Mouse (Mus musculus) embryonic facial prominence, embryonic 13.5 days (tissue): ENCODE results near the gene Actr5. TPM values are rescaled to one million over a fixed set of nuclear protein-coding genes. Genes with fewer than 3 reads are reported as not detected.

Experiments used
- ATAC-seq: fragments of 200-750 bp; cut with Nextera tagmentation; 2 replicates; pipeline ENCODE4 v1.8.0; 2017; ENCODE audit warnings: low read depth; ENCODE audit not compliant: insufficient number of reproducible peaks, insufficient read depth, low FRiP score, low TSS enrichment
- H3K27ac ChIP-seq: fragments of 300-500 bp; sonication (generic); 2 replicates; pipeline ENCODE4 v1.5.1; 2015; ENCODE audit warnings: moderate library complexity, mild to moderate bottlenecking, inconsistent platforms
- H3K27me3 ChIP-seq: fragments of 300-500 bp; sonication (generic); 2 replicates; pipeline ENCODE4 v1.6.1; 2015; ENCODE audit warnings: mild to moderate bottlenecking, inconsistent platforms
- H3K36me3 ChIP-seq: fragments of 300-500 bp; sonication (generic); 2 replicates; pipeline ENCODE4 v1.6.1; 2015; ENCODE audit warnings: mild to moderate bottlenecking, inconsistent platforms
- H3K4me1 ChIP-seq: fragments of 300-500 bp; sonication (generic); 2 replicates; pipeline ENCODE4 v1.6.1; 2015; ENCODE audit warnings: inconsistent platforms
- H3K4me2 ChIP-seq: fragments of 300-500 bp; sonication (generic); 2 replicates; pipeline ENCODE4 v1.6.1; 2015; ENCODE audit warnings: moderate library complexity, mild to moderate bottlenecking, inconsistent platforms
- H3K4me3 ChIP-seq: fragments of 300-500 bp; sonication (generic); 2 replicates; pipeline ENCODE4 v1.5.1; 2015; ENCODE audit warnings: mild to moderate bottlenecking, inconsistent platforms
- H3K9ac ChIP-seq: fragments of 300-500 bp; sonication (generic); 2 replicates; pipeline ENCODE4 v1.6.1; 2015; ENCODE audit warnings: mild to moderate bottlenecking, inconsistent platforms
- H3K9me3 ChIP-seq: fragments of 300-500 bp; sonication (generic); 2 replicates; pipeline ENCODE4 v1.6.1; 2016; ENCODE audit warnings: inconsistent platforms
- WGBS: fragments of 180-500 bp; shearing (Covaris S2); methylation state at CpG from one replicate; pipeline ENCODE4 v1.1.7; 2015; ENCODE audit warnings: mixed read lengths; 5-methylcytosine and 5-hydroxymethylcytosine counted together
- microRNA counts: library from miRNA; unstranded; fragments of <30 nt; microRNA quantifications from one replicate; lab custom pipeline; 2016
- microRNA-seq: library from miRNA; unstranded; fragments of <30 nt; microRNA quantifications from one replicate; pipeline ENCODE4, GENCODE M21; 2016
- polyA plus RNA-seq: library from polyadenylated mRNA; unstranded; fragments of >200 nt; fragmentation: Nextera tagmentation; extraction: Ambion mirVana; gene quantifications from 2 replicates; pipeline ENCODE4 v1.2.1, GENCODE M21; 2015

The Actr5 gene
- polyA plus RNA-seq, 1 experiment from 2014 or later: 13.1 TPM

DNA sequence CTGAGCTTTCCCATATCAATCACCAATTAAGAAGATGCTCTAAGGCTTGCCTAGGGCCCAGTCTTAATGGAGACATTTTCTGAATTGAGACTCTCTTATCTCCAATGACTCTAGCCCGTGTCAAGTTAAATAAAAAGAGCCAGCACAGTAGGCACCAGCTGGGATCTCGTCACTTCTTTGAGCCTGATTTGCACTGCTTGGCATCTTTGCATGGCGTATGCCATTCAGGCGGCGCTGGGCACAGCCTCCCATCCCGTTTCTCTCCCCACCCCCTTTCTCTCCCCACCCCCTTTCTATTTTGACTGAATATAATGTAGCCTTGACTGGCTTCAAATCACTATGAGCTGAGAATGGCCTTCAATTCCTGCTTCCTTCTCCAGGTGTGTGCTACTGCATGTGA lies 57.0 kb downstream of the Actr5 start:
- 83% methylated on average over 6 of the region's 6 CpGs for WGBS
- no peak for ATAC-seq
- no peaks in the 10 kb centered on the region for H3K36me3 ChIP-seq

DNA sequence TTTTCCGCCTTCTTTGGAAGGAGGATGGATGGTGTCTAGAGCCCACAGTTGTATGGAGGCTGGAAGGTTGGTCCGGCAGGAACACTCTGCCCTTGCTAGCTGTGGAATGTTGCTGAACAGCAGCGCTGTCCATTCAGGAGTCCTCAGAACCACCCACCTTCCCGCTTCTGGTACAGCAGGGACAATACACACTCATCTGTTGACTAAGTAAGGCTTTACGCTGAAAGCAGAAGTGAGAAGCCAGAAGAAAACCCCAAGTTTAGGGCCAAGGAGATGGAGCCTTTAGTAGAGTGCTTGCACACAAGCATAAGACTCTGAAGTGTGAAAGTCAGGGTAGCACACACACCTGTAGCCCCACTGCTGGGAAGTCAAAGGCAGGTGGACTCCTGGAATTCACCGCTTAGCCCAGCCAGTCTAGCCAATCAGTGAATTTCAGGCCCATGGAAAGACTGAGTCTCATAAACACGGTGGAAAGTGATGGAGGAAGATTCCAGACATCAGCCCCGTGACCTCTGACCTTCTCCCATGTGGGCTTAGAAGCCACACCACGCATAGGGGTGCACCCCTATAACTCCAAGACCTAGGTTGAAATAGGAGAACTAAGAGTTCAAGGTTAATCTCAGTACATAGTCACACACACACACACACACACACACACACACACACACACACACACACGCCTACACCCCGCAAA lies 57.8 kb downstream of the Actr5 start:
- H3K27ac ChIP-seq: no peak overlapping the region
- 55% methylated on average over 11 of the region's 11 CpGs for WGBS
- H3K4me3 ChIP-seq: no peak overlapping the region
- peaks cover 9% of the 10 kb centered on the region for H3K4me1 ChIP-seq
- no peaks in the 10 kb centered on the region for H3K9me3 ChIP-seq
- no peak overlapping the region for H3K4me2 ChIP-seq
- no peaks in the 10 kb centered on the region for H3K27me3 ChIP-seq
- no peak overlapping the region for H3K9ac ChIP-seq
- no peak for ATAC-seq
- H3K36me3 ChIP-seq: no peaks in the 10 kb centered on the region

More for the DNA sequence above, 57.0 kb downstream of the Actr5 start:
- Histone ChIP-seq H3K9me3 (no peaks in the 10 kb centered on the region), H3K4me2 (no peak overlapping the region), H3K9ac (no peak overlapping the region), H3K27me3 (no peaks in the 10 kb centered on the region), H3K4me3 (no peak overlapping the region), H3K4me1 (peaks cover 9% of the 10 kb centered on the region), H3K27ac (no peak overlapping the region)

DNA sequence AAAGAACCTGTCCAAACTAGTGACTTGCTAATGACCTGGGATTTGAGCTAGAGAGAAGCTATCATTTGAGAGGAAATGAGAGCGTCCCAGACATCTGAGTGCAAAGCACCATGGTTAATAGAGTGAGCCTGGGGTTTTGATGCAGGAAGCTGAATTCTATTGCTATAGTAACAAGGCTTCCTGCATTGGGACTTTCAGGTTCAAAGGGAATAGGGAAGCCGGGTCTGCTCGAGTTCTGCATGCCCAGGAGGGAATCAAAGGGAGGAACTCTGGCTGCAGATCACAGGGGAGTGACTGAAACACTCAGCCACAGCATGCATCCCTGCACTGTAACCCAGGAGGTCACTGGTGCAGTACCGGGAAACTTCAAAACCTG lies 58.3 kb downstream of the Actr5 start:
- Histone ChIP-seq H3K27me3 (no peaks in the 10 kb centered on the region), H3K4me2 (no peak overlapping the region), H3K4me3 (no peak overlapping the region), H3K4me1 (peaks cover 11% of the 10 kb centered on the region), H3K9ac (no peak overlapping the region), H3K36me3 (no peaks in the 10 kb centered on the region), H3K9me3 (no peaks in the 10 kb centered on the region), H3K27ac (no peak overlapping the region)
- 9% methylated on average over 4 of the region's 4 CpGs for WGBS
- no peak for ATAC-seq

DNA sequence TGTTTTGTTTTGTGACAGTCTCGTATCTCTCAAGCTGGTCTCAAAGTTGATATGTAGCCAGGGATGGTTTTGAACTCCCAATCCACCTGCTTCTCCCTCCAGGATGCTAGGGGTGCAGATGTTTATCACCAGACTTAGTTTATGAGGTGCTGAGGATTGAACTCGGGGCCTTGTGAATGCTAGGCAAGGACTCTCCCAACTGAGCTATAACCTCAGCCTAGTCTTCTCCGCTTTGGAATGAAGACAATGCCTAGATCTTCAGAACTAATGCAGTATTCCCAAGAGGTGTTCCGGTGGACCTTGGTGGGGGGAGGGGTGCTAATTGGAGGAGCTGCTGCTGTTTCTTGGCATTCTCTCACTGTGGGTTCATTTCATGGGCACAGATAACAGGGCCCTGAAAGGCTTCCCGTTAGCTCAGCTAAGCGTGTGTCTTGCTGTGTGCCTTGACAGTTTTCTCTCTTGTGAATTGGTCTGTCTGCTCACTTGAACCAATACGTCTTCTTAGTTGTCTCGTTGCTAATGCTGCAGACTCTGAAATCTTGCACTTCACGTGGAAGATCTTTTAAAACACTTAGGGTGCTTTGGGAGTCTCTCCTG lies 59.7 kb downstream of the Actr5 start:
- 71% methylated on average over 9 of the region's 9 CpGs for WGBS
- no peaks in the 10 kb centered on the region for H3K27me3 ChIP-seq
- no peak overlapping the region for H3K27ac ChIP-seq
- no peak overlapping the region for H3K4me3 ChIP-seq
- H3K9ac ChIP-seq: no peak overlapping the region
- no peak overlapping the region for H3K4me2 ChIP-seq
- no peaks in the 10 kb centered on the region for H3K9me3 ChIP-seq
- H3K4me1 ChIP-seq: peaks cover 11% of the 10 kb centered on the region
- no peaks in the 10 kb centered on the region for H3K36me3 ChIP-seq
- no peak for ATAC-seq

DNA sequence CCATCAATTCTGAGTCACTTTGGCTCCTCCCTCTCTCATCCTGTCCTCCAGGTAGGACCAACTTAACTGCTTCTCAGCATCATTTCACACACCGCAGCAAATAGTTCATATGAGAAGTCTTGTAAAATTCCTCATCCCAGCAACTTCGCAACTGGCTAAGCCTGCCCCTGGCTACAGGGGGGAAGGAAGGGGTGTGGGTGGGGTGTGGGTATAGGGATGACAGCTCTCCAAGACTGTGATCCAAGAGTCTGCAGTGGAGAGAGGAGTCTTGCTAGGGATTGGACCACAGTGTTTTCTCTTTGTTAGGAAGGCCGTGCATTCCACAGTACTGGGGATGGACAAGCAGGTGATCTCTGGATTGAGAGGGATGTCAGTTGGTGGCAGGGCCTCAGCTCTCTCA lies 60.2 kb downstream of the Actr5 start:
- Histone ChIP-seq H3K4me1 (peaks cover 17% of the 10 kb centered on the region), H3K4me3 (no peak overlapping the region), H3K27ac (no peak overlapping the region), H3K36me3 (no peaks in the 10 kb centered on the region), H3K9ac (no peak overlapping the region), H3K27me3 (no peaks in the 10 kb centered on the region), H3K9me3 (no peaks in the 10 kb centered on the region), H3K4me2 (no peak overlapping the region)
- ATAC-seq: no peak
- WGBS: 79% methylated on average over 3 of the region's 3 CpGs

DNA sequence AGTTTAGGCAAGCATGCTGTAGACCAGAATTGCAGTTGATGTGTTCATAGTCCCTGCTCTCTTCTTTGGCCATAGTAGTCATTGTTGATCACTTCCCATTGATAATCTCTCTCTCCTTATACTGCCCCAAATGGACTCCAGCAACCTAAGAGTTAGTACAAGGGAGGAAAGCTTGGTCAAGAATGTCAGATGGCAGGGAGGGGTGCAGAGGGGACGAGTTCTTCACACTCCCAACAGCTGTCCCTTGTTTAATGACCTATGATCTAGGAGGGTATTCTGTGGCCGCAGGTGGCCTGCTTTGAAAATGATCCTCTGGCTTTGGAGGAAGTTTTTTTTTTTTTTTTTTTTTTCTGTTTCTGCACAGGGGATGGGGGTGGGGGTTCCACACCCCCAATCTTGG lies 61.7 kb downstream of the Actr5 start:
- Histone ChIP-seq H3K36me3 (no peaks in the 10 kb centered on the region), H3K27me3 (no peaks in the 10 kb centered on the region), H3K9me3 (no peaks in the 10 kb centered on the region), H3K4me2 (no peak overlapping the region), H3K4me3 (no peak overlapping the region), H3K4me1 (peaks cover 20% of the 10 kb centered on the region), H3K27ac (no peak overlapping the region), H3K9ac (no peak overlapping the region)
- no peak for ATAC-seq
- 24% methylated on average over 2 of the region's 2 CpGs for WGBS

DNA sequence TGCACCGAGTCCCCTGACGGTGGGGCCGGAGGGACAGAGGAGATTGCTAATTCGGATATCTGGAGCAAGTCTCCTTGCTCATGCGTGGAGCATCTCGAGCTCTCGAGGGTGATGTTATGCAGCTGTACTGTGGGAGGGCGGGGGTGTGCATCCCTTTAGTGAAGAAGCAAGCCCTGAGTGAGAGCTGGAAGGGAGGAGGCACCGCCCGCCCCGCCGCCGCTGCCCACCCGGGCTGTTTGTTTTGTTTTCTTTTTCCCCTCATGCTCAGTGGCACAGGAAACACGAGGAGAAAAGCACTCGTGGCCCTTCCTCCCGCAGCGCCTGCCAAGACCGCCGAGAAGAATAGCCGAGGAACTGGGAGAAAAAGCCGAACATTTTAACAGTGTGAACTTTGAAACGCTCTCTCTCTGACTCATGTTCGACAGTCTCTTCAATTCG lies 63.1 kb downstream of the Actr5 start:
- no peaks in the 10 kb centered on the region for H3K9me3 ChIP-seq
- no peak overlapping the region for H3K9ac ChIP-seq
- H3K36me3 ChIP-seq: no peaks in the 10 kb centered on the region
- no peak overlapping the region for H3K27ac ChIP-seq
- H3K27me3 ChIP-seq: no peaks in the 10 kb centered on the region
- H3K4me1 ChIP-seq: peaks cover 17% of the 10 kb centered on the region
- ATAC-seq: no peak
- H3K4me2 ChIP-seq: no peak overlapping the region
- H3K4me3 ChIP-seq: no peak overlapping the region
- WGBS: 57% methylated on average over 25 of the region's 25 CpGs

MicroRNAs within 50 kb of the gene (microRNA counts, 519-probe panel; counts per million panel counts)
- 236 counts per million, percentile 44 among the panel's probes with 10 or more counts for microRNA mmu-miR-3474 (lab: Ali Mortazavi, UCI)

Small RNA genes within 50 kb of the gene (microRNA-seq; reads per million reads assigned to microRNA genes)
- 2.4 reads per million, percentile 7 among the genes with 10 or more reads in this experiment for gene Mir3474

Other genes with a start within 250 kb of the Actr5 start
- gene Snhg11, start 249.2 kb upstream of the Actr5 start, polyA plus RNA-seq: 9.8 and 13.1 TPM in 2 replicates
- 19.1 and 21.6 TPM in 2 replicates for gene Ralgapb, start 215.0 kb upstream of the Actr5 start, polyA plus RNA-seq
- not detected in 2 replicates for gene Adig, start 122.3 kb upstream of the Actr5 start, polyA plus RNA-seq
- gene Arhgap40, start 112.1 kb upstream of the Actr5 start, polyA plus RNA-seq: 1.3 TPM in 2 replicates
- gene Slc32a1, start 14.1 kb upstream of the Actr5 start, polyA plus RNA-seq: not detected in 2 replicates
- 3.2 and 3.6 TPM in 2 replicates for gene Ppp1r16b, start 40.5 kb downstream of the Actr5 start, polyA plus RNA-seq
- gene Fam83d, start 143.2 kb downstream of the Actr5 start, polyA plus RNA-seq: 46.8 and 47.5 TPM in 2 replicates
- 15.1 and 16.5 TPM in 2 replicates for gene Dhx35, start 169.9 kb downstream of the Actr5 start, polyA plus RNA-seq